Mouse (Mus musculus) spleen, postnatal 10 days (tissue): Measurements from ENCODE around the gene Catsper4.

Experiments used
- DNase-seq, 2 experiments: peaks; one replicate each; pipeline ENCODE4 v3.0.0; 2021 to 2022; ENCODE audit warnings: low spot score in 2 of 2

Catsper4 gene

GRCm38 (mm10) chr4:134181825-134182224 lies 45.4 kb downstream of the Catsper4 start:
- peak; percentile 46 to 66 for DNase-seq

GRCm38 (mm10) chr4:134181112-134181511 lies 46.1 kb downstream of the Catsper4 start:
- DNase-seq: peak; percentile 40 to 47

GRCm38 (mm10) chr4:134172391-134172790 lies 54.8 kb downstream of the Catsper4 start:
- no peak for DNase-seq

- DNase-seq: no peak
These were observed 60.3 kb downstream of the Catsper4 start for GRCm38 (mm10) chr4:134166906-134167305.

- DNase-seq: no peak
These were observed 61.4 kb downstream of the Catsper4 start for GRCm38 (mm10) chr4:134165548-134166465.

- DNase-seq: no peak
These were observed 62.2 kb downstream of the Catsper4 start for GRCm38 (mm10) chr4:134165024-134165423.

GRCm38 (mm10) chr4:134164591-134164990 lies 62.6 kb downstream of the Catsper4 start:
- no peak for DNase-seq
